Mouse (Mus musculus) lung, postnatal 0 days (tissue): ENCODE measurements at regions not wholly inside any gene's neighbourhood (a gene's known extent, or its start where the extent isn't known, plus 50 kb on each side); places are given as distances from the start of the nearest gene placed in this dataset.

Source experiments
- ATAC-seq: fragments of 200-750 bp; cut with Nextera tagmentation; 2 replicates; pipeline ENCODE4 v1.8.0; 2017; ENCODE audit warnings: moderate library complexity
- DNase-seq: peaks from one replicate; pipeline ENCODE4 v3.0.0-alpha.2; 2016; ENCODE audit warnings: low spot score
- H3K27ac ChIP-seq: fragments of 300-500 bp; sonication (generic); 2 replicates; pipeline ENCODE4 v1.5.1; 2014; ENCODE audit warnings: antibody characterized with exemption, mild to moderate bottlenecking, low read length, mixed read lengths
- H3K27me3 ChIP-seq: fragments of 300-500 bp; sonication (generic); replicated peaks from 2 replicates; pipeline ENCODE4 v1.6.1; 2014; ENCODE audit warnings: low read length, mixed read lengths; ENCODE audit not compliant: insufficient read depth
- H3K36me3 ChIP-seq: fragments of 300-500 bp; sonication (generic); 2 replicates; pipeline ENCODE4 v1.6.1; 2014; ENCODE audit warnings: low read length, mixed read lengths; ENCODE audit not compliant: insufficient read depth
- H3K4me1 ChIP-seq: fragments of 300-500 bp; sonication (generic); 2 replicates; pipeline ENCODE4 v1.6.1; 2014; ENCODE audit warnings: antibody characterized with exemption, low read depth, low read length, mixed read lengths; ENCODE audit not compliant: insufficient read depth
- H3K4me2 ChIP-seq: fragments of 300-500 bp; sonication (generic); replicated peaks from 2 replicates; pipeline ENCODE4 v1.6.1; 2014; ENCODE audit warnings: low read depth, mild to moderate bottlenecking, low read length, moderate library complexity, mixed read lengths
- H3K4me3 ChIP-seq: fragments of 300-500 bp; sonication (generic); 2 replicates; pipeline ENCODE4 v1.5.1; 2014; ENCODE audit warnings: low read depth, low read length
- H3K9ac ChIP-seq: fragments of 300-500 bp; sonication (generic); replicated peaks from 2 replicates; pipeline ENCODE4 v1.6.1; 2014; ENCODE audit warnings: low read depth, mild to moderate bottlenecking
- H3K9me3 ChIP-seq: fragments of 300-500 bp; sonication (generic); 2 replicates; pipeline ENCODE4 v1.6.1; 2016; ENCODE audit warnings: low read length, mixed read lengths
- CTCF ChIP-seq: IDR thresholded peaks from 2 replicates; pipeline ENCODE4 v1.5.1; 2016; ENCODE audit warnings: antibody characterized with exemption, mild to moderate bottlenecking
- EP300 ChIP-seq: IDR thresholded peaks from 2 replicates; pipeline ENCODE4 v1.6.1; 2016; ENCODE audit warnings: antibody characterized with exemption, mild to moderate bottlenecking, control low read depth
- WGBS: fragments of 180-500 bp; shearing (Covaris S2); extraction: QIAGEN DNeasy Blood & Tissue Kit; methylation state at CpG from one replicate; pipeline ENCODE4 v1.1.7; 2014; 5-methylcytosine and 5-hydroxymethylcytosine counted together

DNA sequence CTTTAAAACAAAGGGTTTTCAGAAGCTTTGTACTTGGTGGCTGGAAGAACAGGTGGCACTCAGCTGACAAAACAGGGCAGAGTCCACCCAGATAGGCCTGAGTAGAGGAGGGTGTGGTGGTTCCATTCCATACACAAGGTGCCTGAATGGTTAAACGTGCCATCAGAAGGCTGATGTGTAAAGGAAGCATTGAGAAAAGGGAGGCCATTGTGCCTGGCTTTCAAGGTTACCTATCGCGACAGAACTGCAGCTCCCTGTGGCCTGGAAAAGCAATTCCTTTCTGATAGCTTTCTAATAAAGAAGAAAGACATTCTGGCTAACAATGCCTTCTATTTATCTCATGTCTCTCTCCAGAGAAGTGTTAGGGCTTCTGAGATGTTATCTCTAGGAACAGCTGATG is 213.1 kb upstream of the Podxl start:
- H3K36me3 ChIP-seq = no peaks in the 10 kb centered on the region
- ATAC-seq = no peak
- no peak overlapping the region for H3K4me2 ChIP-seq
- H3K27ac ChIP-seq = no peak overlapping the region
- no peaks in the 10 kb centered on the region for H3K4me1 ChIP-seq
- DNase-seq = no peak
- WGBS = 33% methylated on average over 3 of the region's 3 CpGs
- H3K9me3 ChIP-seq = no peaks in the 10 kb centered on the region
- no peak overlapping the region for H3K4me3 ChIP-seq
- no peak for TF ChIP-seq CTCF
- TF ChIP-seq EP300 = no peak
- no peaks in the 10 kb centered on the region for H3K27me3 ChIP-seq
- no peak overlapping the region for H3K9ac ChIP-seq

DNA sequence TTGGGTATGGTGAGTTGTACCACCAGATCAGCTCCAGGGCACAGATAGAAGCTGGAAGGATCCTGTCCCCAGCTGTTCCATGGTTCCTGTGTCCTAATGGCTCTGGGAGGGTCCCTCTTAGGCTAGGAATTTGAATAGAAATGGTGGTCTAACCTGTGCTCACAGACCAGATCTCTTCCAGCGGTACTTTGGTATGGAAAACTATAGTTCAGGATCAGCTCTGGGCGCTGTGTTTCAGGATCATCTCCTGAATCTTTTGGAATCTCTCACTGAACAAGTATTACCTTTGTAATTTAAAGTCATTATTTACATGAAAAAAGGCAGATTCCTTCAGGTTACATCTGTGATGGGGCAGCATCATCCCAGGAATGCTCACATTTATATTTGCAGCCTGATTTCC is 208.1 kb upstream of the Podxl start:
- DNase-seq (no peak), ATAC-seq (no peak)

DNA sequence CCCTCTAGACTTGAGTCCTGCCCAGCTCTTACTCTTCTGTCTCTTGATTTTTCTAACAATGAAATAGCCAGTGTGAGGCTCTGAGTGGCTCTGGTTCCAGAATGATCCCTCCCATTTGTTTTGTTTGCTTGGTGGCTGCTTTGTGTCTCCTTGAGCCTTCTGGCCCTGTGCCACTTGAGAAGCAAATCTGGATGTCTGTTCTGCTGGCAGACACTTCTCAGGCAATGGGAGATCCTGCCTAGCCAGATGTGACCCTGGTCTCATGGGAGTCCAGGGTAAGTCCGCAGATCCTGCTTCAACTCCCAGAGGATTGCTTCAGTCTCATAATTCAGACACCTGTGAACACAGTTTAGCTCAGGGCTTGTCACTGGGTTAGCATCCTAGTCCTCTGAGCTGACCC is 181.8 kb upstream of the Podxl start:
- H3K4me3 ChIP-seq = no peak overlapping the region
- no peaks in the 10 kb centered on the region for H3K36me3 ChIP-seq
- no peak overlapping the region for H3K4me2 ChIP-seq
- ATAC-seq (no peak), DNase-seq (no peak)
- H3K4me1 ChIP-seq = no peaks in the 10 kb centered on the region
- no peak overlapping the region for H3K27ac ChIP-seq
- H3K9me3 ChIP-seq = no peaks in the 10 kb centered on the region
- TF ChIP-seq EP300 = no peak
- TF ChIP-seq CTCF = no peak
- H3K9ac ChIP-seq = no peak overlapping the region
- 64% methylated on average over 1 of the region's 1 CpGs for WGBS
- no peaks in the 10 kb centered on the region for H3K27me3 ChIP-seq

More for the DNA sequence above, 208.1 kb upstream of the Podxl start:
- no peak overlapping the region for H3K9ac ChIP-seq
- no peaks in the 10 kb centered on the region for H3K4me1 ChIP-seq
- WGBS = 87% methylated on average over 2 of the region's 2 CpGs
- no peak overlapping the region for H3K27ac ChIP-seq
- H3K4me3 ChIP-seq = no peak overlapping the region
- H3K4me2 ChIP-seq = no peak overlapping the region
- TF ChIP-seq CTCF (no peak), EP300 (no peak)
- H3K27me3 ChIP-seq = no peaks in the 10 kb centered on the region
- no peaks in the 10 kb centered on the region for H3K9me3 ChIP-seq
- no peaks in the 10 kb centered on the region for H3K36me3 ChIP-seq

DNA sequence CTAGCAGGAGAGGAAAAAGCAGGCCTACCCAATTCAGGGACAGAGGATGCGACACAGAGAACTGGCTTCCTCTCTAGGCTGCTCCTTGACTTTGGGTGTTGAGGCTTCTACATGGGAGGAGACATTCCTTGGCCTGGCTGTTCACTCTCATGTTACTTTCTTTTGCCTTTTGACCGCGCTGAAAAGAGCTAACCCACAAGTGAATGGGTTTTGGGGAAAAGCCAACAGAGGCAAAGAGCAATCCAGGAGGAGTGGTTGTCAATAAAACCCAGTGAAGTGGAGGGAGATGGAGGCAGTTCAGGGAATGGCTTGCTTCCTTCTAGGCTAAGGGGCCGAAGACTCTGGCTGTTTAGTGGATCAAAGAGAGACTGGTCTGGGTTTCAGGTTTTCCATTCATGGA is 167.6 kb upstream of the Podxl start:
- H3K4me1 ChIP-seq = no peaks in the 10 kb centered on the region
- H3K36me3 ChIP-seq = no peaks in the 10 kb centered on the region
- no peaks in the 10 kb centered on the region for H3K27me3 ChIP-seq
- no peak overlapping the region for H3K4me3 ChIP-seq
- WGBS = 68% methylated on average over 4 of the region's 4 CpGs
- no peak overlapping the region for H3K4me2 ChIP-seq
- TF ChIP-seq EP300 (no peak), CTCF (no peak)
- ATAC-seq (no peak), DNase-seq (no peak)
- H3K9me3 ChIP-seq = no peaks in the 10 kb centered on the region
- H3K9ac ChIP-seq = no peak overlapping the region
- H3K27ac ChIP-seq = no peak overlapping the region

DNA sequence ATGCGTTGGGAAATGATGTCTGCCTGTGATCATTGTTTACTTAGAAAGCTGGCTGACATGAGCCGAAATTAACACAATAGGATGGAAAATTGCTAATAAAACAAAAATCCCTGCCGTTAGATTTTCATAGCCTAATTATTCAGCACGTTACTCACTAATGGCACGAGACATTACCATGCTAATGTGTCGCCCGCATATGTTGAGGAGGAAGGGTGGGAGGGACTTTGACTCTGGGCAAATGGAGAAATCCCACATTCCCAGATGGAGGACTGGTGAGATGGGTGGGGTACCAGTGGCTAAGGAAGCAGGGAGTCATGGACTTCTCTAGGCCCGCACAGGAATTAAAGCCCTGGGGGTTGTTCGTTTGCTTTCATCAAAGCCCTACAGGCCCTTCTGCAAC is 155.8 kb upstream of the Podxl start:
- Histone ChIP-seq H3K36me3 (no peaks in the 10 kb centered on the region), H3K27me3 (no peaks in the 10 kb centered on the region), H3K27ac (no peak overlapping the region), H3K9ac (no peak overlapping the region), H3K4me3 (no peak overlapping the region), H3K9me3 (no peaks in the 10 kb centered on the region), H3K4me1 (no peaks in the 10 kb centered on the region), H3K4me2 (no peak overlapping the region)
- WGBS = 76% methylated on average over 9 of the region's 9 CpGs
- no peak for DNase-seq
- TF ChIP-seq EP300 (no peak), CTCF (no peak)
- no peak for ATAC-seq

DNA sequence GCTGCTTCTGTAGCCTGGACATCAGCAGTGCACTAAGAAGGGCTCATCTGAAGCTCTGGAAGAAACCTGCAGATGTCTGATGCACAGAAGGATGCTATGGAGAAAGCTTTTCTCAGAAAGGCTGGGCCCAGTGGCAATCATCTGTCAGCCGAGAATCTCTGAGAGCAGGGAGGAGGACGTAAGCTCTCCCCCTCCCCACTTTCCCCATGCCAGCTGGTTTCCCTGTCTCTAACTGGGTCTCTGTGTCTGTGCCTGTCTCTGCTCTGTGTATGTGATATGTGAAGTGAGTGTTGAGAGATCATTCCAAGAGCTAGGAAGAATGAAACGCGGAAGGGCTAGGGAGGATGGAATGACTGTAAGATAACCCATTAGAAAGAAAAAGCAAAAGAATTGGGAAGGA is 155.1 kb upstream of the Podxl start:
- Histone ChIP-seq H3K36me3 (no peaks in the 10 kb centered on the region), H3K9me3 (no peaks in the 10 kb centered on the region), H3K27ac (no peak overlapping the region), H3K27me3 (no peaks in the 10 kb centered on the region), H3K4me1 (no peaks in the 10 kb centered on the region), H3K9ac (no peak overlapping the region), H3K4me3 (no peak overlapping the region), H3K4me2 (no peak overlapping the region)
- DNase-seq (no peak), ATAC-seq (no peak)
- TF ChIP-seq EP300 (no peak), CTCF (no peak)
- 77% methylated on average over 4 of the region's 4 CpGs for WGBS

DNA sequence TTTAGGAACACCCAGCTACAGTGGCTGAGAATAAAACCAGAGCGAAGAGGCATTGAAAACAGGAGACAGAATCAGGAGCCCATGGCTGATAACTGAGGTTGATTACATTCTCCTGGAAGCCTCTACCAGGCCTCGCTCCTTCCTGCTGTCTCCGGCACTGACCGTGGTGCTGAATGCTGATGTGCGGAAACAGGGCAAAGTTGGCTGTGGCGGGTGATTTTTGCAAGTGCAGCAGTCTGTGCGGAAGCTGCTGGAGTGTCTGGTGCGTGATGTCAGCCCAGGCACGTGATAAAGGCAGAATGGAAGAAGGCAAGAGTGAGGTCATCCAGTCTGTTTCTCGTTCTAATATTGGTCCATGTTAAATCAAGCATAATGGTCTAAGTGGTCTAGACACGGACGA is 153.8 kb upstream of the Podxl start:
- no peak for ATAC-seq
- H3K4me2 ChIP-seq = no peak overlapping the region
- TF ChIP-seq CTCF (no peak), EP300 (no peak)
- no peaks in the 10 kb centered on the region for H3K27me3 ChIP-seq
- no peak overlapping the region for H3K27ac ChIP-seq
- peak; percentile 60 for DNase-seq
- no peaks in the 10 kb centered on the region for H3K9me3 ChIP-seq
- H3K9ac ChIP-seq = no peak overlapping the region
- no peaks in the 10 kb centered on the region for H3K4me1 ChIP-seq
- 19% methylated on average over 12 of the region's 12 CpGs for WGBS
- H3K4me3 ChIP-seq = no peak overlapping the region
- no peaks in the 10 kb centered on the region for H3K36me3 ChIP-seq
